Mouse (Mus musculus) left cerebral cortex, adult 8-10 months (tissue): ENCODE data around the gene Nol9. TPM values are rescaled to one million over a fixed set of nuclear protein-coding genes. Genes with fewer than 3 reads are reported as not detected.
A peak's percentile ranks its signal among the peaks of the same experiment; 100 is the strongest.

Experiments
- DNase-seq, 2 experiments: peaks; one replicate each; pipeline ENCODE4 v3.0.0; 2022; ENCODE audit warnings: low spot score in 2 of 2
- total RNA-seq, 4 experiments: library from RNA; stranded (reverse); gene quantifications; 2 replicates each; pipeline ENCODE4 v1.2.4; 2022

The Nol9 gene
- total RNA-seq, 4 experiments from 2014 or later: 15.7 to 18.2 (median 17.2) TPM

GRCm38 (mm10) chr4:152088556-152089120 is 49.5 kb downstream of the Nol9 start:
- peak; percentile 47 to 94 for DNase-seq

GRCm38 (mm10) chr4:152090191-152090590 is 51.1 kb downstream of the Nol9 start:
- no peak for DNase-seq

GRCm38 (mm10) chr4:152092751-152093293 is 53.7 kb downstream of the Nol9 start:
- no peak for DNase-seq

- no peak for DNase-seq
These were observed 55.1 kb downstream of the Nol9 start for GRCm38 (mm10) chr4:152094233-152094632.

GRCm38 (mm10) chr4:152095937-152096910 is 57.1 kb downstream of the Nol9 start:
- DNase-seq: no peak

DNA sequence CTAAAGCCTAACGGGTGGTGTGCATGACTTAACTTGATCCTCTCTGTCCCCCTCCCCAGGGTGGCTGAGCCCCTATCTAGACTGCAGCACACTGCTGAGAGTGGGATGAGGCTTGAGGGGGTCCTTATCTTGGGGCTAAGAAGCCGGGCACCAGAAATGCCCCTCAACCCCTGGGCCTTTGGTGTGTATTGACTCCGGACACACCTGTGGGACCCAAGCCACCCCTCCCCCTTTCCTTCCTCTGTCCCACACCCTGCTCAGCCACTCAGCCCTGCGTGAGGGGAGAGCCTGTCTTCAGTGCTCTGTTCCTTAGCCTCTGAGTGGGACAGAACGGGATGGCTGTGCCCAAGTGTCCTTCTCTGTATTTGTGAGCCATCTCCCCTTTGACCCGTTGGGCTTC is 57.8 kb downstream of the Nol9 start:
- no peak for DNase-seq

- no peak for DNase-seq
These were observed 59.0 kb downstream of the Nol9 start for GRCm38 (mm10) chr4:152097911-152098799.

DNA sequence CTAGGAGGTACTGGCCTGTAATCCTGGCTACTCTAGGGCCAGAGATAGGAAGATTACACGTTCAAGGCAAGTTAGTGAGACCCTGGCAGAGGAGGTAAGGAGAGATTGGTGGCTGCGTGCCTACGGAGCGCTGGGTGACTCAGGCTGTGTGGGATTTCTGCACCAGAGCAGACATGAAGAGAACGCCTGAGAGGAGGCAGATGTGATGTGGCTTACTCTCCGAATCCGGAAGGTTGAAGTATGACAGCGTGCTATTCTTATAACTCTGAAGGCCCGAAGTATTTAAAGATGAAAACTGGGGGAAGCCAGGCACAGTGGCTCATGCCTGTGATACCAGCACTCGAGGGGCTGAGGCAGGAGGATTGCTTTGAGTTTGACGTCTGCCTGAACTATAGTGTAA is 61.4 kb downstream of the Nol9 start:
- peak in 1 of 2 experiments; percentile 83 for DNase-seq

- DNase-seq: no peak
These were observed 62.0 kb downstream of the Nol9 start for GRCm38 (mm10) chr4:152101081-152101653.

GRCm38 (mm10) chr4:152101921-152102320 is 62.8 kb downstream of the Nol9 start:
- DNase-seq: no peak

DNA sequence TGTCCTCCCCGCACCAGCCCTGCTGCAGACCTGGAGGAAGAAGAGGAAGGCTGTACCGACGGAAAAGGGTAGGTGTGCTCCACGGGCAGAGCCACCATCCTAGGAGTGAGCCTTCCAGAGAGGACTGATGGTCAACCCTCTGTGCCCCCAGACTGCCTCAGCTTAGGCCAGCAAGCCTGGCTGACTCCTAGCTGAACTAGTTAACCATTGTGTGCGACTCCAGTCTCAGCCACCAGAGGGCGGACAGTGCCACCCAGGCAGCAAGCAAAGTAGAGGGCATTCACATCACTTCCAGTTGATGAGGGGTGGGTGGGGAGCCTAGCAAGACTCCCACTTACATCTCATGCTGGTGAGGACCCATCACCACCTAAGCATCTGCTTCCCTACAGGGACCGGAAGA is 63.9 kb downstream of the Nol9 start:
- DNase-seq: peak in 1 of 2 experiments; percentile 80

DNA sequence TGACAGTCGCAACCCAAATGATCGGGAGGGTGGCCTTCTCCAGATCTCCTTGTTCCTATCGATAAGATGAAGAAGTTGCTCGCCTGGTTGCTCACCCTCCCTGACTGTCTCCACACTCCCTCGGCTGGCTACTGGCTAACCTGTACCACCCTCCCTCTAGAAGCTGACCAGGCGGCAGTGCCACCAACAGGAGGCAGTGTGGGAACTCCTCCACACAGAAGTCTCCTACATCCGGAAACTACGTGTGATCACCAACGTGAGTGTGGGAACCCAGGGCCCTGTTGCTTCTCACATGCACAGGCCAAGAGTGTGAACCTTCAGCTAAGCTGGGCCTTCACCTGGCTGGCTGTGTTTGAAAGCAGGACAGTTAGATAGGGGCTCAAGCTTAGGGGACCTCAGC is 67.6 kb downstream of the Nol9 start:
- DNase-seq: no peak

DNA sequence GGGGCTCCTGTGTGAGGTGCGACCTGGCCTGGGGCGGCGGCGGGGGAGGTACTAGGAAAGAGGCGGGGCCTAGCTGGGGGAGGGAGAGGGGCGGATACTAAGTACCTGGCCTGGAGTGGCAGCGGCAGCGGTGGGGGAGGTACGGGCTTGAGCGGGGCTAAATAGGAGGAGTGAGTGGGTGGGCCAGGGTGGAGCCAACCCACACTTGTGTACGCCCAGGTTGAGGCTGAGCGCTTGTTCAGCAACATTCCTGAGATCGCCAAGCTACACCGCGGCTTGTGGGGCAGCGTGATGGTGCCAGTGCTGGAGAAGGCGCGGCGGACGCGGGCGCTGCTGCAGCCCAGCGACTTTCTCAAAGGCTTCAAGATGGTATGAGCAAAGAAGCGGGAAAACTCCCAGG is 68.4 kb downstream of the Nol9 start:
- no peak for DNase-seq

GRCm38 (mm10) chr4:152107971-152108509 is 68.9 kb downstream of the Nol9 start:
- peak in 1 of 2 experiments; percentile 80 for DNase-seq

GRCm38 (mm10) chr4:152108673-152109072 is 69.6 kb downstream of the Nol9 start:
- no peak for DNase-seq

DNA sequence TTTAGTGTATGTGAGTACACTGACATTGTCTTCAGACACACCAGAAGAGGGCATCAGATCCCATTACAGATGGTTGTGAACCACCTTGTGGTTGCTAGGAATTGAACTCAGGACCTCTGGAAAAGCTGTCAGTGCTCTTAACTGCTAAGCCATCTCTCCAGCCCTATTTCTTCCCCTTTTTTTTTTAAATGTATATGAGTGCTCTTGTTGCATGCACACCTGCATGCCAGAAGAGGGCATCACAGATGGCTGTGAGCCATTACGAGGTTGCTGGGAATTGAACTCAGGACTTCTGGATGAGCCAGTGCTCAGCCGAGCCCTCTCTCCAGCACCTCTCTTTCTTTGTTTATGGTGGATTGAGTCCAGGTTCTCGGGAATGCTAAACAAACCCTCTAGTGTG is 70.4 kb downstream of the Nol9 start:
- DNase-seq: no peak

DNA sequence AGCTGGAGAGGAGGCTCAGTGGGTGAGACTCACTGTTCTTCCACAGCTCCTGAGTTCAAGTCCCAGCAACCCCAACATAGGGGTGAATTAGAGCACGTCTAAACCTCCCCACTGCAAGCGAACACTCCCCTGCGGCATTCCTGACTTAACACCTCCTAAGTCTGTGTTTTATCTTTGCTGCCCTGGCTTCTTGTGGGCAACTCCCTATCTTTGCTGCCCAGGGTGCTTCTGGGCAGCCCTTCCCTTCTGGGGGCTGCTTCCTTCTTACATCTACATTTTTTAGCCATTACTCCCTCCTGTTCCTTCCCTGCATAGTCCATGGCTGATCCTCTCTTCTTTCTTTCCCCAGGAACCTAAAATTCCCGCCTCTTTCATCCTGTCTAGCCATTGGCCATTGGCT is 71.6 kb downstream of the Nol9 start:
- DNase-seq: no peak
